Mouse (Mus musculus) granulocyte monocyte progenitor cell, adult 5-6 weeks (primary cell): ENCODE data around the gene Arhgap42. TPM values are rescaled to one million over a fixed set of nuclear protein-coding genes. Genes with fewer than 3 reads are reported as not detected.
A peak's percentile ranks its signal among the peaks of the same experiment; 100 is the strongest.

Source experiments
- ATAC-seq: replicated peaks from 2 replicates; pipeline ENCODE4 v1.8.0; 2016; ENCODE audit warnings: mild to moderate bottlenecking, moderate TSS enrichment, inconsistent platforms; ENCODE audit not compliant: poor library complexity, severe bottlenecking
- total RNA-seq, 2 experiments: library from RNA; stranded (forward) in 1 of 2; stranded (reverse) in 1 of 2; fragments of 200-712, 200-1000 nt in 1 of 2; fragments of >200 nt in 1 of 2; fragmentation: Nextera tagmentation in 1 of 2; gene quantifications; 2 replicates each; pipeline ENCODE4 v1.2.3; 2014 to 2017

Arhgap42 gene
- total RNA-seq, 2 experiments from 2014 or later = not detected

DNA sequence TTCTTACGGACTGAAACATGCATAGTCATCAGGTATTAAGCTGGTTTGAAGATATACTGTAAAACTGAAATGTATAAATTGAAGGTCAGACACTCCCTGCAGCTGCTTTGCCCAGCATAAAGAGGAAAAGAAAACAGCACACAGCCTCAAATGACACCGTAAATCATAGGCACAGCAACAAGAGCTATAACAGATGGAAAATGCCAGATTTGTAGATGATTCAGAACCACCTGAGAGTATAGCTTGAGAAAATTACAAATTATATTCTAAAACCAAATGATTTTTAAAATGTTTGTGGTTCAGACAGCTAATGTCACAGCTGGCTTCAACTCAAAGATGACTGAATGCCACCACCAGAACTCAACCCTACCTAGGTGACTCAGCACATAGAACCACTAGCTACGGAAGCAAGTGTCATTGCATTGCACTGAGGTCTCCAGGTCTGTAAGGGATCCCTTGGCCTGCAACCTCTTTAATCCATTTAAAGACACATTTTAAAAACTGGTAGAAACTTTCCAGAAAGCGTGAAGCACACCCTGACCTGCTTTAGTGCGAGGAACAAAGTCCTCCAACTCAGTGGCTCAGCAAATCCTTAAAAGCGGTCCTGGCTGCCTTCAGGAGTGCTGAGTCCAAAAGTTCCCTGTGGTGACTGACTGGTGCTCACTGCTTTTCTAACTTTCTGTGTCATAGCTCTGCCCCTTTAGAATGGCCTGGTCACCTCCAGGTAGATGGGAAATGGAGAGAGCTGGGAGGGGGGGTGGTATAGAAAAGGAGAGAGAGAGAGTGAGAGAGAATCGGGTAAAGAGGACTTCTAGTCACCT lies 94.4 kb downstream of the Arhgap42 start:
- no peak for ATAC-seq

DNA sequence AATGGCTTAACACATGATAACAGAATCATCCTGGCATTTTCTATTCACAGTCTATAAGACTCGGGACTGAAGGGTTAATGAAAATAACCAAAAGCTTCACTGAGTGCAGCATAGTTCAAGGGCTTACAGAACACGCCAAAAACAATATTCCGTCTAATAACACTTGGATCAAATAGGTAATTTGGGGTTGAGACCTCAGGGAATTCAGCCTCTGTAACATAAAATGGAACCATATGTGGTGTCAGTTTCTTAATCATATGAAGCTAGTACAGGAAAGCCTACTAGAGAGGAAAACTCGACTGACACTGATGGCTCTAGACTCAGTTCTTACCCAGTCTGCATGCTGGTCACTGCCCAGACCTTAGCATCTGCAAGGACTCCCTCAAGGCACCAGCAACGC lies 95.8 kb downstream of the Arhgap42 start:
- no peak for ATAC-seq

DNA sequence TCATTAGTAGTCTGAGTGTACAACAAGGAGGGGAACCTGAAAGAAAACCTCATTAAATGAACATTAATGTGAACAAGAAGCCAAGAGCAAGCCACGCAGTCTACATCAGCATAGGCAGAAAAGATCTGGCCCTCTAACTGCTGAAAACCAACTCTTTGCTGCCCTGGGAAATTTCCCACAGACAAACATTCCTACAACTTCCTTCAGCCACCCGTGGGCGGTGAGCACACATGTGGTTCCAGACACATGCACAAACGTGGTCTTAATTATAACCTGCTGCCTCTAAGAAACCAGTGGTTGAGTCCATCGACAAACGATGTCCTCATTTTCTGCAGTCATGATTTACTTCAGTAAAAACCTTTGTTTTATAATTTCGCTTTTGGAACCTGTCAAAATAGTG lies 96.3 kb downstream of the Arhgap42 start:
- ATAC-seq = no peak

DNA sequence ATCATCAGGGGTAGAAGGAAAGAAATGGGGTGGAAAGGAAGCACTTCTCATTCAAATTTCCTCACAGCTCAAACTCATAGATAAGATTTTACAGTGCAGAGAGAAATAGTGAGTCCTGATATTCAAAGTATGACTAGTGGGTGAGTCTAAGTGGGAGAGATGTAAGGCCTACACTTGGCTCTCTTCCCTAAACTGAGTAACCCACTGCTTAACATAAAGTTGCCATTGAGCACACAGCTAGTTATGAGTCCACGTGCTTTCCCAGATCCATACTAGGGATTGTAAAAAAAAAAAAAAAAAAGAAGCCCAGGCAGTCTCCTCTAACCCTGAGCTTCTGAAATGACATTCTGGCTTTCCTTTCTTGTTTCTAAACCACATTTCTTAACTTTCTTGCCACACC lies 96.8 kb downstream of the Arhgap42 start:
- no peak for ATAC-seq

DNA sequence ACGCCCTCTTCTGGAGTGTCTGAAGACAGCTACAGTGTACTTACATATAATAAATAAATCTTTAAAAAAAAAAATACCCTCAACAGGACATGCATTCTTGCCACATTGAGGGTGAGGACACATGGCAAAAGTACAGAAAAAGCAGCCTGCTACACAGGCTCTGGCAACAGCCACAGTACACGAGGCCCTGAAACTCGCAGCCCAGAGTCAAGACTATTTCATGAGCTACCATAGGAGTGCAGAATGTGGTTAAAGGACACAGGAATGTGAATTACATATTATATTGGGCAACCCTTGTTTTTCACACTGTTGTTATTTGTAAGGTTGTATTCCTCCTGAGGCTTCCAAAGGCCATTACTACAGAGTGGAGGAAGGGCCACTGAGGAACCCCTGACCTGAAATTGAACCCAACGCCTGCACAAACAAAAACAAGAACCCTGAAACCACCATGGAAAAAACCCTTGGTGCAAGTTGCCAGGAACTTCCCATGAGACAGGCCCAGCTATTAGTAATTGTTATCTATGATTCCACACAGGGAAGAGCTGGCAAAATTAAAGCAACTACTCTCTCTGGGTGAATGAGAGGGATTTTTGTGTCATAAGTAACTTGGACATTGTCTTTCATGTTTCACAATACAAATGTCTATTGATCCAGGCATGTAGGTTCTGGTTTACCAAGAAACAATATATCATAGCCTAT lies 109.8 kb downstream of the Arhgap42 start:
- no peak for ATAC-seq

DNA sequence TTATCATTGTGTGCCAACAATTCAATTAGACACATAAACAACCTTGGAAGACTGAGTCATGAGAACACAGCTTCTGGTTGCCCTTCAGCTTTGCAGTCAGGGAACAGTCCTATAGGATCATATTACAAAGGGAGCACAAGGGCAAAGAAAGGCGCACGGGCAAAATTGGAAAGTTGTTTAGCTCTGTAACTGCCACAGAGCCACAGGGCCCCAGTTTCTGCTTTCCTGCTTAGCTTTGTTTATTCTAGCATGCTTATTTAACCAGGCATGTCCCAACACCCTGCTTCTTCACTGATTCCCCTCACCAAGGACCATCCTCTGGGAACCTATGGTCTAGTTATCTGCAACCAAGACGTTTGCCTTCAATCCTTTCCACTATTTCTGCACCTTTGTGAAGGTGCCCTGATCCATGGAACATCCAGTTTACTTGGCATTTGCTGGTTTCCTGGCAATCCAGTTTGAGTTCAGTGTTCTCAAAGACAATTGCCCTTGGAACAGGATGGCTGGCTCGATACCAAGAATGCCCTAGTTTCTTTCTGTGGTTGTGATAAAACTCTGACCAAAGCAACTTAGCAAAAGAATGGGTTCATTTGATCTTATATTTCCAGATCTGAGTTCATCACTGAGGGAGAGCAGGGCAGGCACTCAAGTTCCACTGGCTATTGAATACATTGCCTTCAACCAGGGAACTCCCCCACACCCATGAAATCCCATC lies 111.7 kb downstream of the Arhgap42 start:
- no peak for ATAC-seq

DNA sequence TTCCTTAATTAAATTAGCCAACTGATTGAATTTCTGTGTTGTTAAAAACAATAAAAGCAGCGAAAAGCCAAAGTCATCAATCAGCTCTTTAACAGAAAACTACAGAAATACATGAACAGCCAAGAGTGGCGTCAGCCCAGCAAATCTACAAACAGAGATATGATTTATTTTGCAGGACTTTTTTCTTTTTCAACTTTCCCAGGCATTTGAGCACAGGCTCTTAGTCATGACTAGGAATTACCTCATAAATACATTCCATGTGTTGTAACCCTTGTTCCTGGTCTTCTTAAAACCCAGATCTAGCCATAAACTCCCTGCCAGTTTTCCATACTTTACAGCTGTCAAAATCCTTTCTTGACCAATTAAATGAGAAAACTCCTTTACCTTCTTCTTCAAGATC lies 114.7 kb downstream of the Arhgap42 start:
- no peak for ATAC-seq

DNA sequence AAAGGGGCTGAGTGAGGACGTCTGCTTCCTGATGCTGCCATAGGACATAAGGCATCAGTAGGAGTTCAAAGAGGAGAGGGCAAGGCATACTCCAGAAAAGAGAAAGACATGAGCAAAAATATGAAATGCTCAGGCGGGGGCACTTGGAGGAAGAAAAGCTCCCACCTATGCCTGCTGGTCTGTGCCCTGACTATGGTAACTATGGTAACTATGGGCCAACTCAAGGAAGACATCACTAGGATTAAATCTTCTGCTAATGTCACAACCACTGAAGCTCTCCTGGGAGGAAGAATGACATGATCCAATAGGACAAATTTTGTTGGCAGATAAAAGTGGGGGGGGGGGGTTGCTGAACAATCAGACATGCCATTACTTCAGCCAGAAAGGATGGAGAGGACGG lies 124.6 kb downstream of the Arhgap42 start:
- ATAC-seq = no peak

DNA sequence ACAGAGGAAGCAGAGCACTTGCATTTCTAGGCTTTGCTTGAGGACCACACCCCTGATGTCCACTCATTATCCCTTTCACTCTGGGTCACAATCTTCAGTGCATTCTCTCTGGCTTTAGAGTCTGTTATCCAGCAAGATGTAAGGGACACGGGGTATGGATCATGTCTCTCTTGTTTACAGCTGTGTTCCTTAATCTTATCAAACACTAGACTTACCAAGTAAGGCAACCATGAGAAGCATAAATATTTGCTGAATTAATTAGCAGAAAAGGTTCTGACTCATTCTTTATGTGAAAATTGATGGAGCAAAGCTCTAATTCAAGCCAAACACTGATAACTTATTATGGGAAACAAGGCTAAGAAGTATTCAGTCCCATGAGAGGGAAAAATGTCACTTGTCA lies 125.1 kb downstream of the Arhgap42 start:
- no peak for ATAC-seq

DNA sequence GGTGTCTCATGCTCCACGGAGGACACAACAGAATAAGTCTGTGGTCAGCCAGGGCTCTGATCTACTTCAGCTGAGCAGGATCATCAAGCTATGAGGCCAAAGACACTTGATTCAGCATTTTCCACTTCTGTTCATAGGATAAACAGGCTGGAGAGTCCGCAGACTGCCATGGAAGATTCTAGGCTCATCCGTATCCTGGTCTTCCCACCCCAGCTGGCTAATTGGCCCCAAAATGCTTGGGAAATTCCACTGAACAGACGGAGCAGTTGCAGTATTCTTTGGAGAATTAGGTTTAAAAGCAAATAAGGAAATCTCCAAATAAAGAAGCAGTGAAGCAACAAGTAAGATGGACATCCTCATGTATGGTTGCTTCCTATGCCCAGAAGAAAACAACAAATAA lies 126.0 kb downstream of the Arhgap42 start:
- ATAC-seq = no peak

DNA sequence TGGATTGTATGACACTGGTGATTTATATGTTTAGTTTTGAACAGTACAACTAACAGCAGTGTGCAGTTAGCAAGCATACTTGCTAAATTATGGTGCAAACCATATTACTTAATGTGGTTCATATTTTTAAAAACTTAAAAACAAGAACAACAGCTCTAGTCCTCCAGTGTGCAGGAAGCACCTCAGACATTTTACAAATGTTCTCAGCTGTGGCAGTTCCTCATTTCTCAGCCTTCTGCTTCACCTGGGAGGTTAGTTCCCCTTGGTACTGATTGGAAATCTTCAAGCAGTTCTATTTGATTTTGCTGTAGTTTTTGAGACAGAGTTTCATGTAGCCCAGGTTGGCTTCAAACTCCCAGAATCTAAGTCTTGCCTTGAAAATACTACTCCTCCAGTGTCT lies 131.2 kb downstream of the Arhgap42 start:
- ATAC-seq = no peak

DNA sequence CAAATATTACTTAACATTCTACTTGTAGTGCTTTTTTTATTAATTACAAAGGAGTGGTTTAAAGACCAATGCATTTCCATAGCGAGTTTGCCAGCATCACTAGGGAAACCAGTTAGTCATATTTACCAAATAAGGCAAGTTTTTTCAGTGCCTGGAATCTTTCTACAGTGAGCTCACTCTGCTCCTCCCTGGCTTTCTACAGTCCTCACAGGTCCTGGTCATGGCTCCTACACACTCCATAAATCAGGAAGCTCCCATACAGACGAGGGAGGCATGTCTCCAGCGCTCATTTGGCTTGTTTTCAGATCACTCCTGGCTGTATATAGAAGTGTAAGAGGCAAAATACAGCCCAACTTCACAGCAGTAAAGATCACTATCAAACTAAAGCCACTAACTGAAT lies 134.1 kb downstream of the Arhgap42 start:
- no peak for ATAC-seq

DNA sequence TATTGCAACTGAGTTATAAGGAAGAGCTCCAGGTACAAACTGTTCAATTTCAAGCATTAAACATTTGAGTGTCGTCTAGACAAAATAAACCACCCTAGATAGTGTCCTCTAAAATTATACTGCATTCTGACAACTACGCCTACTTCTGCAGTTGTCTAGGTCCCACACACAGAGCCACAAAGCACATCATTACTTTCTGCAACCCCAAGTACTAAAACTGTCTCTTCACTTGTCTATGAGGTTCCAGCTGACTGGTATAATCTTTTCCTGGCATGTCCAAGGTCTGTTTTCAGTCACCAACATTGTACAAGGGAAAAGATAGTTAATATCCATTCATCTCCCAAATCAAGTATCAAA lies 136.8 kb downstream of the Arhgap42 start:
- no peak for ATAC-seq

DNA sequence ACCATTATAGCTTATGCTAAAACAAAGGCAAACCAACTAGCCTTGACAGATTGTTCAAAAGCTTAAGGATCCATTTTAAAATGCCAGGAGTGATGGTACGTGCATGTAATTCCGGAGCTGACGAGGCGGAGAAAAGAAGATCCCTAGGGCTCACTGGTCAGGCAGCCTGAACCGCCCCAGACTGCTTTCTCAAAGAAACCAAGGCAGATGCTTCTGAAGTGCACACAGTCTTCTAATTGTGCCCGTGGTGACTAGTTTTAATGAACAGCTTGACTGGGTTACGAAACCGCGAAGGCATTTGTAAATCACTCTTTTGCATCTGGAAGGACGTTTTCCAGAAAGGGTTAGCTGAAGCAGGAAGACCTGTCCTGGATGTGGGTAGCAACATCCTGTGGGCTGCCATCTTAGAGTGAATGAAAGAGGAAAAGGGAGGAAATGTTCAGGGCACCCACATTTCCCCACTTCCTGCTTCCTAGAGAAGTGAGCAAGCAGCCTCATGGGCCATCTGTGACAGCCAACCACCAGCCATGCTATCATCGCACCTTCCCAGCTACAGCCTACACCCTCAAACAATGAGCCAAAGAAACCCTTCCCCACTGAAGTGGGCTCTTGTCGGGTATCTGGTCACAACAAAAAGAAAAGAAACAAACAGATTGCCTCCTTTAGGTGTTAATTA lies 137.3 kb downstream of the Arhgap42 start:
- ATAC-seq = peak; percentile 30

DNA sequence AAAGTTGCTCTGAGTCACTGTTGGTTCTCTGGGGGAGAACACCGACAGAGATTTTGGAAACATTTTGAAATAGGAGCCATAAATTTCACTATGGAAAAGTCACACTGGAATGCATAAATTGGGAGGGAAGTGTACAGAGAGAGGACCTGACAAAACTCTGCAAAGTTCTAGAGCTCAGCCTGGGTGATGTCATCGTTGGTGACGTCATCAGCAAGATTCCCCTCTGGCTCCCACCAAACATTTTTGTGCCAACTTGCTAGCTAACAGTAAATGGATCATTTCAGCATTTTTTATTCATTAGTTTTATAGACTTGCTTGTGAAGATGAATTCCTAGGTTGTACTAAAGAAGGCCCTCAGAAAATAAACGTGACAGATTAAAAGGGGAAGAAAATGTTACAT lies 137.8 kb downstream of the Arhgap42 start:
- ATAC-seq = no peak

DNA sequence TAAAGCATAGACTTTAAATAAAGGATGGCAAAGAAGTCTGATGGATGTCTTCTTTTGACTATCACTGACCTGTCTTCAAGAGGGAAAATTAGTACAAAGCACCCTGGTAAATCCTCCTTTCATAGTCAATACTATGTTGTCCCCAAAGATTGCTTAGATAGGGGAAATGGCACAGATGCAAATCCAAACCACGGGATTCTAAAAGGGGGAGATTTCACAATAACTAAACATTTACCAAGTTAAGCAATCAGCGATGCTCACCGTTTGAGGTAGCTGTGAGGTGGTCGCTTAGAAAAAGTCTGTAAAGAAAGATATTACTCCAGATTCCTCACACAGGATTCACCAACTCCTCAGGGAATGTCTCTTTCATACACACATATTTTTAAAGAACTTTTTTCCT lies 141.1 kb downstream of the Arhgap42 start:
- peak; percentile 56 for ATAC-seq

DNA sequence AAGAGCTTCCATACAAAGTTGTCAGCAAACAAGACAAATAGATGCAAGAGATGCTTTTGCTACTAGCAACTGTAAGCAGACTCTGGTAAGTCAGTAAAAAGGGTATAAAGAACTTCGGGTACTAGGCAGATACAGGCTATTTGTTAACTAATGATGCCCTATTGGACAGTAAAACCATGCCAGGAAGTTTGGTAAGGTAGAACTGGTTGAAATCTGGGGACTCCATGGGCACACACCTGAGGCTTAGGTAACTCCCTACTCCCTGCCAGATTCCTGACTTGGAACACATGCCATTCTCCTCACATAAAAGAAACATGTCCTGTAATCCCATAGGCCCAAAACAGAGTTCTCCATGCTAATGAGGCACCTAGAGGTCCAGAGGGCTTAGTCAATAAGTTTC lies 142.1 kb downstream of the Arhgap42 start:
- ATAC-seq = no peak

DNA sequence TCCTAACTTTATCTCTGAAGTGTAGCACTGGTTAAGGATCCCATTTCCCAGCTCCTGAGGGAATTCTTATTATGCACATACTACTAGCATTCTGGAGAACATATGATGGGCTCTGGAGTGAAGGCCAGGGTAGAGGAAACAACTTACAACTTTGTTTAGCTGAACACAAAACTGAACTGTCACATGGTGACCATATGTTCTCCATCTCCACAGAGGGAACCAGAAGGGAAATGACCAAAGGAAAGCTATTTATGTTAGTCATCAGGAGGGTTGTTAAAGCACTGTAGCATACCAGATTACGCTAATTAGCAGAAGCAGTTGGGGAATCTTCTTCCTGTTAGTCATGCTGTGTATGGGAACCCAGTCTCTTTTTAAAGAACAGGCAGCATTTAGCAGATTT lies 145.8 kb downstream of the Arhgap42 start:
- no peak for ATAC-seq

DNA sequence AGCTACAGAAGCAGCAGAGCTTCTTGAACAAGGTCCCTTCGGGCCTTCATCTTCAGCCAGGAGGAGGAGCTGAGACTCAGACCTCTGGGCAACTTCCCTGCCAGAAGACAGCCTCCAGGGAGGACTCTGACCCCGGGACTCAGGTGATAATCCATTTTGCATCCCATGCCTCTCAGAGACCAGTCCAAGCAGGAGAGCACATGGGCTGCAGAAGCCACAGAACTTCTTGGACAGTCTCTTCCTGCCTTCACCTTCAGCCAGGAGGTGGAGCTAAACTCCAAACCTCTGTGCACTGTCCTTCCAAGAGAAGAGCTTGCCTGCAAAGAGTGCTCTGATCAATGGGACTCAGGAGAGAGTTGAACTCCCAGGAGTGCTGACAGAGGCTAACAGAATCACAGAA lies 155.5 kb downstream of the Arhgap42 start:
- no peak for ATAC-seq

DNA sequence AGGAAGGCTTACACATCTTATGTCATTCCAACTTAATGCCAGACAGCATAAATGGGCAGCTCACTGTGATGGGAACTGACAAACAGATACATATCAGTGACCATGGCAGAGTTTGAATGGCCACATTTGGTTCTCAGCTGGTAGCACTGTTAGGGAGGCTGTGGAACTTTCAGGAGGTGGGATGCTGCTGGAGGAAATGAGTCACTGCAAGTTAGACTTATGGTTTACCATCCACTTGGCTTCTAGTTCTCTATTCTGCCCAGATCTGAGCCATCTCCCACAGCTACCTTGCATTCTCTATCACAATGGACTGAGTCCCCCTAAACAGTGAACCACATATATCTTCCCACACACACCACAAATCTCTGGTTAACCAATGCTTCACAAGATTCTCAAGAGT lies 186.0 kb downstream of the Arhgap42 start:
- ATAC-seq = no peak

DNA sequence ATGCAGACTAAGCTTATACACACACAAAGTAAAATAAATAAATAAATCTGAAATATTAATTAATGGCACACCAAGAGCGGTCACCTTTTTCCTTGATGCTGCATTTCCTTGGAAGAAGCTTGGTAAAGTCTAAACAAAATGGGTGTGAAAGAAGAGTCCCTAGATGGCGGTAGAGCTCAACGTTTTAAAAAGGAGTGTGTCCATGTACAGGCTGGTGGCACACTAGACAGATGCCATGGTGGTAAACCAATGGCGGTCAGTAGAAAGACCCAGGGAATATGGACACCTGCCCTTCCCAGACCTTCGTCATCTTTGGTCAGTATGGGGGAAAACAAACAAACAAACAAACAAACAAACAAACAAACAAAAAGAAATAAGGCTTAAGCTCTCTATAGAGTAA lies 187.7 kb downstream of the Arhgap42 start:
- ATAC-seq = peak; percentile 44; the same call in 1 of the 2 replicates
